Mouse (Mus musculus): ENCODE data around the gene Dcpp2.

DNA sequence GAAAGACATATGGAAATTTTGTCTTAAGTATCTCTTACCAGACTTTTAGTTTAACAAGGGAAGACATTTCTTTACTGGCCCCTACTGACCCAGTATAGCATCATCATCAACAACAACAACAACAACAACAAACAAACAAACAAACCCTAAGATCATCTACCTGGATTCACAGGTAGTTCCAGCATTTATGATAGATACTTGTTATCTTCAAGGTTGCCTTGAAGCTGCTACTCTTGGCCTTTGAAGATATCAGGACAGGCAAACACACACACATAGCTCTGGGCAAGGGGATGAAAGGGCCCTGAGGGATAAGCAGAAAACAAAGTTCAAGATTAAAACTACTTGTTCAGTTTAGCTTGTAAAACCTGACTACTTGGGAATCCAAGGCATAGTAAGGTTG, 60.7 kb downstream of the Dcpp2 start, which contains the start of gene Sbp:
- TF ChIP-seq ZKSCAN1 (IDR thresholded peaks at IDR 0.05; ENCODE audit: low read depth, low read length) (no peak), POLR2A (IDR thresholded peaks at IDR 0.05; ENCODE audit: control insufficient read depth in 1 of 2, insufficient read depth in 1 of 2, low read depth in 1 of 2, low read length in 2 of 2, poor library complexity in 1 of 2) (no peak), RCOR1 (IDR thresholded peaks at IDR 0.05; ENCODE audit: low read depth, low read length) (no peak), E2F4 (IDR thresholded peaks at IDR 0.05; ENCODE audit: borderline replicate concordance, low read depth, low read length) (no peak), CTCF (IDR thresholded peaks at IDR 0.05 in 2 of 3, conservative IDR thresholded peaks at IDR 0.05 in 1 of 3; ENCODE audit: control insufficient read depth in 1 of 3, insufficient read depth in 1 of 3, low read depth in 2 of 3, low read length in 3 of 3, poor library complexity in 1 of 3, severe bottlenecking in 1 of 3) (no peak), CHD2 (IDR thresholded peaks at IDR 0.05; ENCODE audit: low read length) (no peak), ZC3H11A (IDR thresholded peaks at IDR 0.05; ENCODE audit: low read depth, low read length) (no peak), MXI1 (IDR thresholded peaks at IDR 0.05; ENCODE audit: low read depth, low read length) (no peak), MAX (IDR thresholded peaks at IDR 0.05; ENCODE audit: low read length) (no peak), ETS1 (IDR thresholded peaks at IDR 0.05; ENCODE audit: low read depth, low read length) (no peak)
